Mouse (Mus musculus): ENCODE results near the gene Cacna2d3. TPM values are rescaled to one million over a fixed set of nuclear protein-coding genes. Genes with fewer than 3 reads are reported as not detected.

Gene Cacna2d3
- polyA plus RNA-seq, 1 experiment from 2014 or later, result 0.81 TPM

GRCm38 (mm10) chr14:29558440-29558839, 163.2 kb downstream of the Cacna2d3 start:
- DNase-seq (ENCODE audit: low spot score), result no peak
- 92% methylated on average over 8 of the region's 8 CpGs for WGBS
- Histone ChIP-seq H3K4me1 (replicated peaks; ENCODE audit: control insufficient read depth, insufficient read depth, low read length) (no peaks in the 10 kb centered on the region), H3K36me3 (ENCODE audit: control insufficient read depth, insufficient read depth, low read length) (no peaks in the 10 kb centered on the region), H3K27ac (ENCODE audit: low read depth, low read length) (no peak overlapping the region), H3K4me3 (ENCODE audit: low read depth, low read length) (no peak overlapping the region), H3K4me2 (no peak overlapping the region), H3K27me3 (replicated peaks; ENCODE audit: control insufficient read depth, insufficient read depth, low read length) (no peaks in the 10 kb centered on the region), H3K9ac (ENCODE audit: low read depth, low read length) (no peak overlapping the region), H3K9me3 (ENCODE audit: control insufficient read depth, low read length) (no peaks in the 10 kb centered on the region)
- no peak for ATAC-seq (replicated peaks; ENCODE audit: low FRiP score)

GRCm38 (mm10) chr14:29556152-29556551, 165.5 kb downstream of the Cacna2d3 start:
- no peaks in the 10 kb centered on the region for H3K9me3 ChIP-seq (ENCODE audit: control insufficient read depth, low read length)
- H3K4me3 ChIP-seq (ENCODE audit: low read depth, low read length), result no peak overlapping the region
- no peak overlapping the region for H3K27ac ChIP-seq (ENCODE audit: low read depth, low read length)
- no peaks in the 10 kb centered on the region for H3K4me1 ChIP-seq (replicated peaks; ENCODE audit: control insufficient read depth, insufficient read depth, low read length)
- no peaks in the 10 kb centered on the region for H3K36me3 ChIP-seq (ENCODE audit: control insufficient read depth, insufficient read depth, low read length)
- no peak overlapping the region for H3K4me2 ChIP-seq
- H3K27me3 ChIP-seq (replicated peaks; ENCODE audit: control insufficient read depth, insufficient read depth, low read length), result no peaks in the 10 kb centered on the region
- no peak overlapping the region for H3K9ac ChIP-seq (ENCODE audit: low read depth, low read length)
- no peak for ATAC-seq (replicated peaks; ENCODE audit: low FRiP score)
- 89% methylated on average over 3 of the region's 3 CpGs for WGBS
- no peak for DNase-seq (ENCODE audit: low spot score)

GRCm38 (mm10) chr14:29552471-29552870, 169.2 kb downstream of the Cacna2d3 start:
- no peak for ATAC-seq (replicated peaks; ENCODE audit: low FRiP score)
- no peak overlapping the region for H3K4me2 ChIP-seq
- no peaks in the 10 kb centered on the region for H3K36me3 ChIP-seq (ENCODE audit: control insufficient read depth, insufficient read depth, low read length)
- WGBS, result 82% methylated on average over 5 of the region's 5 CpGs
- H3K27me3 ChIP-seq (replicated peaks; ENCODE audit: control insufficient read depth, insufficient read depth, low read length), result no peaks in the 10 kb centered on the region
- no peak overlapping the region for H3K27ac ChIP-seq (ENCODE audit: low read depth, low read length)
- H3K4me1 ChIP-seq (replicated peaks; ENCODE audit: control insufficient read depth, insufficient read depth, low read length), result no peaks in the 10 kb centered on the region
- no peak for DNase-seq (ENCODE audit: low spot score)
- H3K4me3 ChIP-seq (ENCODE audit: low read depth, low read length), result no peak overlapping the region
- no peaks in the 10 kb centered on the region for H3K9me3 ChIP-seq (ENCODE audit: control insufficient read depth, low read length)
- no peak overlapping the region for H3K9ac ChIP-seq (ENCODE audit: low read depth, low read length)

GRCm38 (mm10) chr14:29548646-29549045, 173.0 kb downstream of the Cacna2d3 start:
- H3K27ac ChIP-seq (ENCODE audit: low read depth, low read length), result no peak overlapping the region
- 78% methylated on average over 5 of the region's 5 CpGs for WGBS
- H3K4me2 ChIP-seq, result no peak overlapping the region
- H3K4me3 ChIP-seq (ENCODE audit: low read depth, low read length), result no peak overlapping the region
- DNase-seq (ENCODE audit: low spot score) (no peak), ATAC-seq (replicated peaks; ENCODE audit: low FRiP score) (no peak)
- H3K27me3 ChIP-seq (replicated peaks; ENCODE audit: control insufficient read depth, insufficient read depth, low read length), result no peaks in the 10 kb centered on the region
- H3K9me3 ChIP-seq (ENCODE audit: control insufficient read depth, low read length), result no peaks in the 10 kb centered on the region
- H3K9ac ChIP-seq (ENCODE audit: low read depth, low read length), result no peak overlapping the region
- H3K4me1 ChIP-seq (replicated peaks; ENCODE audit: control insufficient read depth, insufficient read depth, low read length), result no peaks in the 10 kb centered on the region
- H3K36me3 ChIP-seq (ENCODE audit: control insufficient read depth, insufficient read depth, low read length), result no peaks in the 10 kb centered on the region

- Histone ChIP-seq H3K4me2 (no peak overlapping the region), H3K4me3 (ENCODE audit: low read depth, low read length) (no peak overlapping the region), H3K27ac (ENCODE audit: low read depth, low read length) (no peak overlapping the region), H3K9ac (ENCODE audit: low read depth, low read length) (no peak overlapping the region), H3K27me3 (replicated peaks; ENCODE audit: control insufficient read depth, insufficient read depth, low read length) (no peaks in the 10 kb centered on the region), H3K9me3 (ENCODE audit: control insufficient read depth, low read length) (no peaks in the 10 kb centered on the region), H3K4me1 (replicated peaks; ENCODE audit: control insufficient read depth, insufficient read depth, low read length) (no peaks in the 10 kb centered on the region), H3K36me3 (ENCODE audit: control insufficient read depth, insufficient read depth, low read length) (no peaks in the 10 kb centered on the region)
- WGBS, result 74% methylated on average over 3 of the region's 3 CpGs
- no peak for ATAC-seq (replicated peaks; ENCODE audit: low FRiP score)
- no peak for DNase-seq (ENCODE audit: low spot score)
Observed at GRCm38 (mm10) chr14:29530516-29530915, 191.1 kb downstream of the Cacna2d3 start.

GRCm38 (mm10) chr14:29528696-29529095, 193.0 kb downstream of the Cacna2d3 start:
- Histone ChIP-seq H3K4me3 (ENCODE audit: low read depth, low read length) (no peak overlapping the region), H3K27me3 (replicated peaks; ENCODE audit: control insufficient read depth, insufficient read depth, low read length) (no peaks in the 10 kb centered on the region), H3K36me3 (ENCODE audit: control insufficient read depth, insufficient read depth, low read length) (no peaks in the 10 kb centered on the region), H3K4me2 (no peak overlapping the region), H3K27ac (ENCODE audit: low read depth, low read length) (no peak overlapping the region), H3K9ac (ENCODE audit: low read depth, low read length) (no peak overlapping the region), H3K9me3 (ENCODE audit: control insufficient read depth, low read length) (no peaks in the 10 kb centered on the region), H3K4me1 (replicated peaks; ENCODE audit: control insufficient read depth, insufficient read depth, low read length) (no peaks in the 10 kb centered on the region)
- no peak for ATAC-seq (replicated peaks; ENCODE audit: low FRiP score)
- WGBS, result 70% methylated on average over 10 of the region's 10 CpGs
- no peak for DNase-seq (ENCODE audit: low spot score)

- Histone ChIP-seq H3K4me1 (replicated peaks; ENCODE audit: control insufficient read depth, insufficient read depth, low read length) (no peaks in the 10 kb centered on the region), H3K27ac (ENCODE audit: low read depth, low read length) (no peak overlapping the region), H3K4me3 (ENCODE audit: low read depth, low read length) (no peak overlapping the region), H3K9ac (ENCODE audit: low read depth, low read length) (no peak overlapping the region), H3K9me3 (ENCODE audit: control insufficient read depth, low read length) (no peaks in the 10 kb centered on the region), H3K36me3 (ENCODE audit: control insufficient read depth, insufficient read depth, low read length) (no peaks in the 10 kb centered on the region), H3K27me3 (replicated peaks; ENCODE audit: control insufficient read depth, insufficient read depth, low read length) (no peaks in the 10 kb centered on the region), H3K4me2 (no peak overlapping the region)
- ATAC-seq (replicated peaks; ENCODE audit: low FRiP score) (no peak), DNase-seq (ENCODE audit: low spot score) (no peak)
- 65% methylated on average over 7 of the region's 7 CpGs for WGBS
Observed at GRCm38 (mm10) chr14:29519751-29520669, 201.7 kb downstream of the Cacna2d3 start.

GRCm38 (mm10) chr14:29502667-29503066, 219.0 kb downstream of the Cacna2d3 start:
- H3K27ac ChIP-seq (ENCODE audit: low read depth, low read length), result no peak overlapping the region
- WGBS, result 42% methylated on average over 5 of the region's 5 CpGs
- no peak for DNase-seq (ENCODE audit: low spot score)
- H3K4me1 ChIP-seq (replicated peaks; ENCODE audit: control insufficient read depth, insufficient read depth, low read length), result no peaks in the 10 kb centered on the region
- no peak overlapping the region for H3K4me3 ChIP-seq (ENCODE audit: low read depth, low read length)
- H3K27me3 ChIP-seq (replicated peaks; ENCODE audit: control insufficient read depth, insufficient read depth, low read length), result no peaks in the 10 kb centered on the region
- no peak overlapping the region for H3K4me2 ChIP-seq
- H3K36me3 ChIP-seq (ENCODE audit: control insufficient read depth, insufficient read depth, low read length), result no peaks in the 10 kb centered on the region
- H3K9me3 ChIP-seq (ENCODE audit: control insufficient read depth, low read length), result no peaks in the 10 kb centered on the region
- no peak for ATAC-seq (replicated peaks; ENCODE audit: low FRiP score)
- no peak overlapping the region for H3K9ac ChIP-seq (ENCODE audit: low read depth, low read length)
